Mouse (Mus musculus) kidney, postnatal 0 days (tissue): ENCODE results near the gene Zfp316. TPM values are rescaled to one million over a fixed set of nuclear protein-coding genes. Genes with fewer than 3 reads are reported as not detected.

ENCODE experiments used
- ATAC-seq: fragments of 200-750 bp; cut with Nextera tagmentation; replicated peaks from 2 replicates; pipeline ENCODE4 v1.8.0; 2017; ENCODE audit warnings: low read depth, moderate number of reproducible peaks, moderate TSS enrichment, moderate library complexity; ENCODE audit not compliant: low FRiP score
- DNase-seq: peaks from one replicate; pipeline ENCODE4 v3.0.0-alpha.2; 2016; ENCODE audit warnings: low spot score
- H3K27ac ChIP-seq: fragments of 300-500 bp; sonication (generic); 2 replicates; pipeline ENCODE4 v1.5.1; 2014; ENCODE audit warnings: mild to moderate bottlenecking
- H3K27me3 ChIP-seq: fragments of 300-500 bp; sonication (generic); 2 replicates; pipeline ENCODE4 v1.6.1; 2014; ENCODE audit warnings: low read length, mixed read lengths; ENCODE audit not compliant: insufficient read depth
- H3K36me3 ChIP-seq: fragments of 300-500 bp; sonication (generic); 2 replicates; pipeline ENCODE4 v1.6.1; 2014; ENCODE audit warnings: low read length, mixed read lengths; ENCODE audit not compliant: insufficient read depth
- H3K4me1 ChIP-seq: fragments of 300-500 bp; sonication (generic); replicated peaks from 2 replicates; pipeline ENCODE4 v1.6.1; 2014; ENCODE audit warnings: antibody characterized with exemption, low read length, mixed read lengths; ENCODE audit not compliant: insufficient read depth
- H3K4me2 ChIP-seq: fragments of 300-500 bp; sonication (generic); 2 replicates; pipeline ENCODE4 v1.6.1; 2014; ENCODE audit warnings: mild to moderate bottlenecking, low read length, moderate library complexity, mixed read lengths
- H3K4me3 ChIP-seq: fragments of 300-500 bp; sonication (generic); replicated peaks from 2 replicates; pipeline ENCODE4 v1.5.1; 2014; ENCODE audit warnings: low read depth, low read length
- H3K9ac ChIP-seq: fragments of 300-500 bp; sonication (generic); 2 replicates; pipeline ENCODE4 v1.6.1; 2014; ENCODE audit warnings: low read depth, low read length
- H3K9me3 ChIP-seq: fragments of 300-500 bp; sonication (generic); replicated peaks from 2 replicates; pipeline ENCODE4 v1.6.1; 2016; ENCODE audit warnings: low read length, inconsistent platforms, mixed read lengths
- CTCF ChIP-seq: IDR thresholded peaks from 2 replicates; pipeline ENCODE4 v1.5.1; 2016; ENCODE audit warnings: antibody characterized with exemption, low read depth, mild to moderate bottlenecking, moderate library complexity
- WGBS: fragments of 180-500 bp; shearing (Covaris S2); extraction: QIAGEN DNeasy Blood & Tissue Kit; methylation state at CpG from one replicate; pipeline ENCODE4 v1.1.7; 2014; 5-methylcytosine and 5-hydroxymethylcytosine counted together
- polyA plus RNA-seq: library from polyadenylated mRNA; unstranded; fragments of >200 nt; fragmentation: Nextera tagmentation; extraction: Ambion mirVana; gene quantifications from 2 replicates; pipeline ENCODE4 v1.2.1, GENCODE M21; 2015

Gene Zfp316
- polyA plus RNA-seq, 1 experiment from 2014 or later, result 3.4 TPM

GRCm38 (mm10) chr5:143275761-143276160 is 5.9 kb upstream of the Zfp316 start:
- peaks cover 2% of the 10 kb centered on the region; the same call in 1 of the 2 replicates for H3K27me3 ChIP-seq
- no peaks in the 10 kb centered on the region for H3K36me3 ChIP-seq
- ATAC-seq, result no peak
- H3K9ac ChIP-seq, result no peak overlapping the region
- no peak overlapping the region for H3K4me2 ChIP-seq
- H3K4me3 ChIP-seq, result no peak overlapping the region
- no peaks in the 10 kb centered on the region for H3K9me3 ChIP-seq
- H3K4me1 ChIP-seq, result no peaks in the 10 kb centered on the region
- DNase-seq, result no peak
- H3K27ac ChIP-seq, result no peak overlapping the region
- WGBS, result 52% methylated on average over 5 of the region's 5 CpGs
- no peak for TF ChIP-seq CTCF

GRCm38 (mm10) chr5:143272540-143273330 is 2.9 kb upstream of the Zfp316 start:
- H3K36me3 ChIP-seq, result no peaks in the 10 kb centered on the region
- 90% methylated on average over 16 of the region's 16 CpGs for WGBS
- ATAC-seq (no peak), DNase-seq (no peak)
- no peak overlapping the region for H3K27ac ChIP-seq
- H3K9me3 ChIP-seq, result no peaks in the 10 kb centered on the region
- H3K27me3 ChIP-seq, result peaks cover 2% of the 10 kb centered on the region; the same call in 1 of the 2 replicates
- H3K4me2 ChIP-seq, result no peak overlapping the region
- no peaks in the 10 kb centered on the region; the same call in 1 of the 2 replicates for H3K4me1 ChIP-seq
- no peak overlapping the region for H3K4me3 ChIP-seq
- H3K9ac ChIP-seq, result no peak overlapping the region
- TF ChIP-seq CTCF, result no peak

GRCm38 (mm10) chr5:143272108-143272507 is 2.3 kb upstream of the Zfp316 start:
- no peak overlapping the region for H3K27ac ChIP-seq

GRCm38 (mm10) chr5:143271642-143272041 is 1.8 kb upstream of the Zfp316 start:
- TF ChIP-seq CTCF, result no peak
- no peak overlapping the region for H3K27ac ChIP-seq
- no peak overlapping the region for H3K4me3 ChIP-seq
- no peak overlapping the region for H3K9ac ChIP-seq
- ATAC-seq (no peak), DNase-seq (no peak)
- WGBS, result 79% methylated on average over 6 of the region's 6 CpGs
- H3K27me3 ChIP-seq, result peaks cover 2% of the 10 kb centered on the region; the same call in 1 of the 2 replicates
- H3K4me1 ChIP-seq, result no peaks in the 10 kb centered on the region; the same call in 1 of the 2 replicates
- no peak overlapping the region for H3K4me2 ChIP-seq
- H3K36me3 ChIP-seq, result no peaks in the 10 kb centered on the region
- no peaks in the 10 kb centered on the region for H3K9me3 ChIP-seq

More at GRCm38 (mm10) chr5:143272108-143272507, 2.3 kb upstream of the Zfp316 start:
- TF ChIP-seq CTCF, result no peak
- no peaks in the 10 kb centered on the region; the same call in 1 of the 2 replicates for H3K4me1 ChIP-seq
- no peak overlapping the region for H3K9ac ChIP-seq
- H3K4me2 ChIP-seq, result no peak overlapping the region
- no peak overlapping the region for H3K4me3 ChIP-seq
- no peak for ATAC-seq
- H3K36me3 ChIP-seq, result no peaks in the 10 kb centered on the region
- no peak for DNase-seq
- whole genome bisulfite sequencing, result 61% methylated on average over 3 of the region's 3 CpGs
- H3K27me3 ChIP-seq, result peaks cover 2% of the 10 kb centered on the region; the same call in 1 of the 2 replicates
- no peaks in the 10 kb centered on the region for H3K9me3 ChIP-seq

GRCm38 (mm10) chr5:143270151-143270519 is 313 bp upstream of the Zfp316 start:
- Histone ChIP-seq H3K36me3 (no peaks in the 10 kb centered on the region), H3K9ac (peak overlapping the region; percentile 88), H3K27ac (peak overlapping the region; percentile 81; the same call in 1 of the 2 replicates), H3K27me3 (no peaks in the 10 kb centered on the region; the same call in 1 of the 2 replicates), H3K4me3 (peak overlapping the region; percentile 97), H3K9me3 (no peaks in the 10 kb centered on the region), H3K4me1 (no peaks in the 10 kb centered on the region; the same call in 1 of the 2 replicates), H3K4me2 (peak overlapping the region; percentile 96)
- WGBS, result 4% methylated on average over 12 of the region's 12 CpGs
- no peak for DNase-seq
- ATAC-seq, result no peak
- TF ChIP-seq CTCF, result no peak

- no peak for DNase-seq
- Histone ChIP-seq H3K27ac (no peak overlapping the region), H3K9me3 (no peaks in the 10 kb centered on the region), H3K9ac (peak overlapping the region; percentile 88), H3K4me1 (no peaks in the 10 kb centered on the region; the same call in 1 of the 2 replicates), H3K27me3 (no peaks in the 10 kb centered on the region), H3K36me3 (no peaks in the 10 kb centered on the region), H3K4me3 (peak overlapping the region; percentile 97), H3K4me2 (peak overlapping the region; percentile 96)
- WGBS, result 27% methylated on average over 8 of the region's 8 CpGs
- ATAC-seq, result no peak
- no peak for TF ChIP-seq CTCF
Observed at GRCm38 (mm10) chr5:143268985-143269362, 848 bp downstream of the Zfp316 start.
